Mouse (Mus musculus) activated CD4-positive, CD25-positive, alpha-beta regulatory T cell, adult 4 months (primary cell): ENCODE results near the gene Creg1. TPM values are rescaled to one million over a fixed set of nuclear protein-coding genes. Genes with fewer than 3 reads are reported as not detected.
"Not testable (repeated sequence)": the region's sequence is repeated elsewhere in the genome, so short reads cannot be mapped to it uniquely, and the experiment has no call there.

ENCODE experiments used
- ATAC-seq: one replicate; pipeline ENCODE4 v1.8.0; 2017
- polyA plus RNA-seq, 2 experiments: library from polyadenylated mRNA; unstranded; fragments of 100-300 nt; shearing (Covaris generic); gene quantifications; one replicate each; pipeline ENCODE4 v1.2.1; 2017

Creg1 gene
- polyA plus RNA-seq, 2 experiments from 2014 or later: 24.1 to 24.2 TPM

GRCm38 (mm10) chr1:165751838-165752237 lies 11.7 kb upstream of the Creg1 start:
- ATAC-seq: no peak

- ATAC-seq: no peak
Measured at GRCm38 (mm10) chr1:165754205-165754604, 9.3 kb upstream of the Creg1 start.

- ATAC-seq: no peak
Measured at GRCm38 (mm10) chr1:165755194-165755593, 8.4 kb upstream of the Creg1 start.

GRCm38 (mm10) chr1:165761522-165762305 lies 1.8 kb upstream of the Creg1 start:
- no peak for ATAC-seq

- ATAC-seq: not testable (repeated sequence)
Measured at GRCm38 (mm10) chr1:165762498-165762897, 1.0 kb upstream of the Creg1 start.

- peak; percentile 60 for ATAC-seq
Measured at GRCm38 (mm10) chr1:165762914-165763634, 472 bp upstream of the Creg1 start.

- no peak for ATAC-seq
Measured at GRCm38 (mm10) chr1:165764571-165764970, 1.0 kb downstream of the Creg1 start.

GRCm38 (mm10) chr1:165765041-165765440 lies 1.5 kb downstream of the Creg1 start:
- no peak for ATAC-seq

- ATAC-seq: no peak
Measured at GRCm38 (mm10) chr1:165765651-165766294, 2.2 kb downstream of the Creg1 start.

GRCm38 (mm10) chr1:165766295-165766890 lies 2.8 kb downstream of the Creg1 start:
- no peak for ATAC-seq

GRCm38 (mm10) chr1:165768894-165769512 lies 5.5 kb downstream of the Creg1 start:
- ATAC-seq: no peak

- ATAC-seq: no peak
Measured at GRCm38 (mm10) chr1:165770181-165770759, 6.7 kb downstream of the Creg1 start.

- ATAC-seq: peak; percentile 88
Measured at GRCm38 (mm10) chr1:165771491-165771897, 7.9 kb downstream of the Creg1 start.

- ATAC-seq: no peak
Measured at GRCm38 (mm10) chr1:165771998-165772397, 8.5 kb downstream of the Creg1 start.

- peak; percentile 58 for ATAC-seq
Measured at GRCm38 (mm10) chr1:165775518-165776294, 12.2 kb downstream of the Creg1 start.

GRCm38 (mm10) chr1:165779954-165780585 lies 16.5 kb downstream of the Creg1 start:
- peak; percentile 64 for ATAC-seq

- ATAC-seq: peak; percentile 55
Measured at GRCm38 (mm10) chr1:165780586-165781111, 17.1 kb downstream of the Creg1 start.

- no peak for ATAC-seq
Measured at GRCm38 (mm10) chr1:165781426-165781825, 17.9 kb downstream of the Creg1 start.

GRCm38 (mm10) chr1:165781911-165782310 lies 18.4 kb downstream of the Creg1 start:
- ATAC-seq: no peak

GRCm38 (mm10) chr1:165786296-165786695 lies 22.8 kb downstream of the Creg1 start:
- no peak for ATAC-seq
